Mouse (Mus musculus) left cerebral cortex, postnatal 36 days (tissue): ENCODE measurements around the gene Slc13a1. TPM values are rescaled to one million over a fixed set of nuclear protein-coding genes. Genes with fewer than 3 reads are reported as not detected.

ENCODE experiments used
- DNase-seq, 2 experiments: peaks; one replicate each; pipeline ENCODE4 v3.0.0; 2021 to 2022; ENCODE audit warnings: low spot score in 2 of 2, mixed read lengths in 1 of 2
- intact Hi-C: fragments of 180-260 bp; cut with DNase I; formaldehyde crosslinking; loops from one replicate; pipeline ENCODE4 v1.15.1; 2025
- microRNA-seq: library from miRNA; unstranded; fragments of <30 nt; microRNA quantifications from one replicate; pipeline ENCODE4 v1.2.0, GENCODE M21; 2022
- total RNA-seq, 2 experiments: library from RNA; stranded (reverse); gene quantifications; 2 replicates each; pipeline ENCODE4 v1.2.3; 2021

Gene Slc13a1
- total RNA-seq, 2 experiments from 2014 or later, result 0.17 to 0.43 TPM

DNA sequence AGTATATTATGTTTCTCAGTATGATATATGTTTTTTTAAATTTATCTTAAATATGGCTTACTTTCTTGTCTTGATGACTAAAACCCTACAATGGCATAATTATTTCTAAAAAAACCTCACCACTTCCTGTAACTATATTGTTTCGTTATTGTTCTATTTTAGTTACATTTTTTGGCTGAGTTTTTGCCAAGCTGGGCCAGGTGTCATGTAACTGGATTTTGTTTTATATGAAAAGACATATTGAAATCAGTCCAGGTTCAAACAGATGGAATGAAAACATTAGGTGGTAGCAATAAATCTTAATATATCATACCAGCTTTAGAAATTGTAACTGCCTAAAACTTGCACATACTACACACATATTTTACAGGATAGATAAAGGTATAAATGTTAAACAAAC is 66.6 kb downstream of the Slc13a1 start:
- no peak for DNase-seq
- intact Hi-C loops, result no loop called here

DNA sequence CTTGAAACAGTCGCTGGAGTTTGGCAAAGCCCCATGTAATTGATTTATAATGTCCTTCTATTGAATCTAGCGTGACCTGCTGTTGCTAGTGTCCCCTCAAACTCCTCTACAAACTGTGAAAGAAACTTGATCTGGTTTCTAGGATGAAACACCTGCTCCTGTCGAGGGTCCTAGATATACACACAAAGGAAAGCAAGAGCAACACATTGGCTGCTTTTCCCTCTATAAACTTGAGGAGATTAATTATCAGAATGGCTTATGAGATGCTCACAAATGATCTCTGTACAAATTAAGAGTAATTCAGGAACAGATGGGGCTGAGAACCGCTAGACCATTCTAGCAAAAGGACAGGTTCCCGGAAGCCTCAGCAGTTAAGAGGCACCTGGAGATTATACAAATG is 67.2 kb downstream of the Slc13a1 start:
- DNase-seq, result no peak
- intact Hi-C loops, result no loop called here

DNA sequence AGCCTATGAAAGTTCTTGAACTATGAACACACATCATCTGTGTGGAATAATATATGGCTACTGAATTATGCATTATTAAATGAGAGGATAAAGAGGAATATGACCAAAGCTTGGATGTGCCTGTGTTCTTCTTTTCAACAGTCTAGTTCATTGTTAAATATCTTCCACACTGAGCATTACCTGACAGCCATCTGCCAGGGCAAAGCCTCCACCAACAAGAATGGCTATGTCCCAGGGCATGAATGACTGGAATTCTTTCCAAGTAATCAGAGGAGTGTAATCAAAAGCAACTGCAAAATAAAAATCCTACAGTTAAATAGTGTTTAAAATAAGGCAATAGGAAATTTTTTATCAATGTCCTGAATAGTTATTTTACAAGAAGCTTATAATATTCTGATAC is 70.5 kb downstream of the Slc13a1 start:
- DNase-seq, result no peak
- intact Hi-C loops, result no loop called here

DNA sequence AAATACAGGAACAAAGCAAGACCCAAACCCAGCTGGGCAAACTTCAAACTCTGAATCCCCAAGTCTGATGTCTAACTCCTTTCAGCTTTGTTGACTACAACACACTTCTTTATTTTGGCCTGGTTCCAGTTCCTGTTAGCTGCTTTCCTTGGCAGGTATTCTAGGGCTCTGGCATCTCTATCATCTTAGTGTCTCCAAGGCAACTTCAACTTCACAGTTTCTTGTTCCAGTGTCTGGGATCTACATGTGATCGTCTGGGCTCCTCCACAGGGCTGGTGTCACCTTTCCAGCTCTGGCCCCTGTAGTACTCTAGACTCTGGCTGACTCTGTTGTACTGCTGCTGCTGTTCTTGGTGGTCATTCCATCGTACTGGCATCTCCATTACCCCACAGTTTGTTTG is 91.8 kb downstream of the Slc13a1 start:
- no peak for DNase-seq
- intact Hi-C loops, result no loop called here

DNA sequence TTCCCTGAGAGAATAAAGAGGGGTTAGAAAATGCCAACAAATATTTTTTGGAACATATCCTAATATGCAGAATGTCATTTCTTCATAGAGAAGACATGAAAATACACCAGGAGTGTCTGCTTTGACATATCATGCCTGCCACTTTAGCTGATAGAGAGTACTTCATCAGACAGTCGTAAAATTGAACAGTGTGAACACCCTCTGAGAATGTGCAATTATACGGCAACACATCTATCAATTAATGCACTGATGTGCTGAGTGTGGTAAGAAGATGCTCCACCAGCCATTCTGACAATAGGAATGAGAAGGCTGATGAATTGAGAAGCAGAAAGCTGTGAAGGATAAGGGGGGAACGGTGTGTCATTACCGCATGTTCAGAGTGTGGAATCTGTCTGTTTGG is 95.1 kb downstream of the Slc13a1 start:
- no peak for DNase-seq
- intact Hi-C loops, result no loop called here

DNA sequence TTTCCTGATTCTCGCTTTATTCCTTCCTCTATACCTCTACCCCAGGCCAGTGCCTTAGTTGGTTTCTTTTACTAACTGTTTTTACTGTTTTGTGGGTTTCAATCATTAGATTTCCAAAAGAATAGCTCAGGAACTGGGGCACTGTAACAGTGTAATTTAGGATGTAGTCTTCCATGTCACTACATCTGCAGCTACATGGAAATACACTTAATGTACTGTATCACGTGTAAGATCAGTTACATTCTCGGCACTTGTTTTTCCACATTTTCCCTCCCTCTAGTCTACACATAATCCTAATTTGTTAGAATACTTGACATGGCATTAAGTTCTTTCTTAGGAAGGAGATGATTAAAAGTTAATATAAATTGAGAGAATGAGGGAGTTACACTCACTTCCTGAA is 108.1 kb downstream of the Slc13a1 start:
- intact Hi-C loops, result no loop called here
- DNase-seq, result no peak

DNA sequence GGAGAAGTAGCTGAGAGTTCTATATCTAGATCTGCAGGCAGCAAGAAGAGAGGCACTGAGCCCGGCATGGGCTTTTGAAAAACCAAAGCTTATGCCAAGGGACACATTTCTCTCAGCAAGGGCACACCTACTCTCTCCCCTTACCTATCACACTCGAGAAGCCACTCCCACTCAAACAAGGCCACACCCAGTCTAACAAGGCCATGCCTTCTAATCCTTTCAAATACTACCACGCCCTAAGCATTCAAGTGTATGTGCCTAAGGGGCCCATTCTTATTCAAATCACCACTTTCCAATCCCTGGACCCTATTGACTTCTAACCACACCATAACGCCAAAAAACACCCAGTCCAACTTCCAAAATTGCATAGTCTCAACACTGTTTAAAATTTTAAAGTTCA is 112.8 kb downstream of the Slc13a1 start:
- DNase-seq, result no peak
- intact Hi-C loops, result no loop called here

DNA sequence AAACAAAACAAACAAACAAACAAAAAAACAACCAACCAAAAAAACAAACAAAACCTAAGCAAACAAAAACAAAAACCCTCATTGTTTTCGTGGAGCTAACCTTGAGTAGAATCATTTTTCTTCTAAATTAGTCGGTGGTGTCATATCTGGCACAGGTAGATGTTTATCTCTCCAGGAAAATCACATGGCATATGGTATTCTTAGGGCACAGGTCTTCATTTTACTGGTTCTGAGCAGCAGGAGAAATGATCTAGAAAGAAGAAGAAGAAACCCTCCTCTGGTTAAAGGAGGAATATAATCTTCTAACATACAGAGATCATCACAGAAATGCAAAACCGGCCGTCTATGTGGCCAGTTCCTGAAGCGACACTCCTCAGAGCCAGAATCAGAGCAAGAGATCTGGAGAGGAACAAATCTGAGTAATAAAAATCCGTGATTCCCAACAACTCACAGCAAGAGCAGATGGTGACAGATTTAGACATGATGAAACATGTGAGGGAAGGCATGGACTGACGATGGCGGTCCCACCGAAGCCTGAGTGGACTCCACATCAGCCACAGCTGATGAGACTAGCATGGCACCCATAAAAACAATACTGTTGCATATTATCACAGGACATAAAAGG is 113.7 kb downstream of the Slc13a1 start:
- intact Hi-C loops, result no loop called here
- DNase-seq, result no peak

DNA sequence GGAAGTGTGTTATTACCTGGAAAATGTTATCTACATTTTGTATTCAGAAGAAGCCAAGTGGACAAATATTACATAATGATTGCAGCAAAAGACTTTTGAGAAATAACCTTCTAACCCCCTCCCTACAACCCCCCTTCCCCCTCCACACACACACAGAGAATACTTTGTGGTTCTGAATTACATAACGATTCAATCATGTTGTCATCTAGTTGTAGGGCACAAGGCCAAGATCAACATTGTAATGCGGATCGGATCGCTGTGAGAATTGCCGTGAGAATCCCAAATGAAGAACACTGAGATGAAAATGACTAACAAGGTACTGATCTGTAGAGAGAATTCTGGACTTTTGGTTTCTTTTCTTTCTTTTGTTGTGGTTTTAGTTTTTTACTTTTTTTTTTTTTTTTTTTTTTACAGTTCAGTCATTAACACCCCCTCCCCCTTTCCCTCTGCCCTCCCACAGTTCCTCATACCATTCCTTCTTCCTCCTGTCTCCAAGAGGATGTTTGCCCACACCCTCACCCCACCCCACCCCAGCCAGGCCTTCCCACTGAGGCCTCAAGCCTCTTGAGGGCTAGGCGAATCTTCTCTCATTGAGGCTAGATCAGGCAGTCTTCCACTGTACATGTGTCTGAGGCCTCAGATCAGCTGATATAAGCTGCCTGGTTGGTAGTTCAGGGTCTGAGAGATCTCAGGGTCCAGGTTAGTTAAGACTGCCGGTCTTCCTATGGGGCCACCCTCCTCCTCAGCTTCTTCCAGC is 120.7 kb downstream of the Slc13a1 start:
- no peak for DNase-seq
- intact Hi-C loops, result no loop called here

DNA sequence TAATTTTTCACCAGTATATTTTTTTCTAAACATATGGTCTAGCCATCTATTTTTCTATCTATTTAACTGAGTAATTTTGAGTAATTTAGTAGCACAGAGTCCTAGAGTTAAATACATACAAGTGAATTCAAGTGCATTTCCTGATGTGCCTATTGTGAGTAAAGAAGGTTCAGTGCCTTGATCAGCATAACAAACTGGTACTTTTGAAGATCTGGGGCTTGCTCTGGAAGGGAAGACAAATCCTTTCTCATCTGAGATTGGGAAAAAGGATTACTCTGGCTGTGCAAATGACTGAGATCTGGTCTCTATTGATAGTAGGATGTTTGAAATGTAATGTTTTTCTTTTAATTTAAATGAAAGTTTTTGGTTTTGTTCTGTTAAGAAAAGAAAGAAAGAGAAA is 124.4 kb downstream of the Slc13a1 start:
- intact Hi-C loops, result no loop called here
- DNase-seq, result no peak

Small RNA genes within 50 kb of the gene (microRNA-seq; reads per million reads assigned to microRNA genes)
- gene Gm26386, result not detected

Other genes with a start within 250 kb of the Slc13a1 start
- gene Tas2r118, start 198.0 kb downstream of the Slc13a1 start, total RNA-seq, result not detected